Mouse (Mus musculus) adrenal gland, postnatal 25 days (tissue): ENCODE data around the gene Ripk1. TPM values are rescaled to one million over a fixed set of nuclear protein-coding genes. Genes with fewer than 3 reads are reported as not detected.

ENCODE experiments used
- DNase-seq: peaks from one replicate; pipeline ENCODE4 v3.0.0; 2021; ENCODE audit warnings: mixed read lengths
- total RNA-seq: library from RNA; stranded (reverse); gene quantifications from 2 replicates; pipeline ENCODE4 v1.2.3, GENCODE M21; 2021

Gene Ripk1
- total RNA-seq, 1 experiment from 2014 or later, result 35.3 TPM

- peak; percentile 94 for DNase-seq
Measured at GRCm38 (mm10) chr13:34077492-34078271, 75.5 kb downstream of the Ripk1 start, which contains the start of gene Tubb2a. Gene Tubb2a (minus strand): TSS chr13:34078007.

GRCm38 (mm10) chr13:34078500-34079280, 76.5 kb downstream of the Ripk1 start:
- no peak for DNase-seq

- no peak for DNase-seq
Measured at GRCm38 (mm10) chr13:34079801-34080200, 77.6 kb downstream of the Ripk1 start.

GRCm38 (mm10) chr13:34081926-34082325, 79.8 kb downstream of the Ripk1 start:
- DNase-seq, result no peak

GRCm38 (mm10) chr13:34084026-34084750, 82.0 kb downstream of the Ripk1 start:
- DNase-seq, result no peak

Other genes with a start within 250 kb of the Ripk1 start
- gene Serpinb6e, start 159.0 kb upstream of the Ripk1 start, total RNA-seq, result not detected in 2 replicates
- not detected in 2 replicates for gene Serpinb6c, start 96.7 kb upstream of the Ripk1 start, total RNA-seq
- gene Nqo2, start 37.7 kb upstream of the Ripk1 start, total RNA-seq, result 61.7 and 75.1 TPM in 2 replicates
- 497 and 541 TPM in 2 replicates for gene Serpinb6a, start 431 bp downstream of the Ripk1 start, total RNA-seq
- 89.9 and 96.6 TPM in 2 replicates for gene Bphl, start 35.2 kb downstream of the Ripk1 start, total RNA-seq
- 17.8 and 23.2 TPM in 2 replicates for gene Tubb2a, start 75.6 kb downstream of the Ripk1 start, total RNA-seq
- gene Tubb2b, start 128.1 kb downstream of the Ripk1 start, total RNA-seq, result 0.71 and 0.76 TPM in 2 replicates
- 29.7 and 29.9 TPM in 2 replicates for gene Psmg4, start 160.6 kb downstream of the Ripk1 start, total RNA-seq